Mouse (Mus musculus) intestine, embryonic 14.5 days (tissue): Measurements from ENCODE around the gene Aars2. TPM values are rescaled to one million over a fixed set of nuclear protein-coding genes. Genes with fewer than 3 reads are reported as not detected.

Experiments
- ATAC-seq: fragments of 200-750 bp; cut with Nextera tagmentation; replicated peaks from 2 replicates; pipeline ENCODE4 v1.8.0; 2017; ENCODE audit warnings: low read depth, moderate number of reproducible peaks, moderate TSS enrichment, moderate library complexity; ENCODE audit not compliant: low FRiP score, low TSS enrichment
- DNase-seq: peaks from one replicate; pipeline ENCODE4 v3.0.0-alpha.2; 2018; ENCODE audit warnings: low spot score
- H3K27ac ChIP-seq: fragments of 300-500 bp; sonication (generic); 2 replicates; pipeline ENCODE4 v1.5.1; 2014; ENCODE audit warnings: low read depth, mild to moderate bottlenecking, control low read depth
- H3K27me3 ChIP-seq: fragments of 300-500 bp; sonication (generic); replicated peaks from 2 replicates; pipeline ENCODE4 v1.6.1; 2014; ENCODE audit warnings: low read length, control low read depth; ENCODE audit not compliant: control insufficient read depth, insufficient read depth
- H3K36me3 ChIP-seq: fragments of 300-500 bp; sonication (generic); 2 replicates; pipeline ENCODE4 v1.6.1; 2014; ENCODE audit warnings: low read length, control low read depth; ENCODE audit not compliant: control insufficient read depth, insufficient read depth
- H3K4me1 ChIP-seq: fragments of 300-500 bp; sonication (generic); replicated peaks from 2 replicates; pipeline ENCODE4 v1.6.1; 2014; ENCODE audit warnings: low read length, control low read depth, mixed read lengths; ENCODE audit not compliant: control insufficient read depth, insufficient read depth
- H3K4me2 ChIP-seq: fragments of 300-500 bp; sonication (generic); 2 replicates; pipeline ENCODE4 v1.6.1; 2014; ENCODE audit warnings: low read length
- H3K4me3 ChIP-seq: fragments of 300-500 bp; sonication (generic); 2 replicates; pipeline ENCODE4 v1.5.1; 2014; ENCODE audit warnings: low read depth, low read length, control low read depth, mixed read lengths
- H3K9ac ChIP-seq: fragments of 300-500 bp; sonication (generic); 2 replicates; pipeline ENCODE4 v1.6.1; 2014; ENCODE audit warnings: mild to moderate bottlenecking, low read length
- H3K9me3 ChIP-seq: fragments of 300-500 bp; sonication (generic); 2 replicates; pipeline ENCODE4 v1.6.1; 2016; ENCODE audit warnings: low read length, control low read depth; ENCODE audit not compliant: control insufficient read depth
- WGBS: fragments of 180-500 bp; shearing (Covaris S2); extraction: QIAGEN DNeasy Blood & Tissue Kit; methylation state at CpG from one replicate; pipeline ENCODE4 v1.1.7; 2014; 5-methylcytosine and 5-hydroxymethylcytosine counted together
- polyA plus RNA-seq: library from polyadenylated mRNA; unstranded; fragments of >200 nt; fragmentation: Nextera tagmentation; extraction: Ambion mirVana; gene quantifications from 2 replicates; pipeline ENCODE4 v1.2.1, GENCODE M21; 2014

The Aars2 gene
- polyA plus RNA-seq, 1 experiment from 2014 or later: 17.3 TPM

DNA sequence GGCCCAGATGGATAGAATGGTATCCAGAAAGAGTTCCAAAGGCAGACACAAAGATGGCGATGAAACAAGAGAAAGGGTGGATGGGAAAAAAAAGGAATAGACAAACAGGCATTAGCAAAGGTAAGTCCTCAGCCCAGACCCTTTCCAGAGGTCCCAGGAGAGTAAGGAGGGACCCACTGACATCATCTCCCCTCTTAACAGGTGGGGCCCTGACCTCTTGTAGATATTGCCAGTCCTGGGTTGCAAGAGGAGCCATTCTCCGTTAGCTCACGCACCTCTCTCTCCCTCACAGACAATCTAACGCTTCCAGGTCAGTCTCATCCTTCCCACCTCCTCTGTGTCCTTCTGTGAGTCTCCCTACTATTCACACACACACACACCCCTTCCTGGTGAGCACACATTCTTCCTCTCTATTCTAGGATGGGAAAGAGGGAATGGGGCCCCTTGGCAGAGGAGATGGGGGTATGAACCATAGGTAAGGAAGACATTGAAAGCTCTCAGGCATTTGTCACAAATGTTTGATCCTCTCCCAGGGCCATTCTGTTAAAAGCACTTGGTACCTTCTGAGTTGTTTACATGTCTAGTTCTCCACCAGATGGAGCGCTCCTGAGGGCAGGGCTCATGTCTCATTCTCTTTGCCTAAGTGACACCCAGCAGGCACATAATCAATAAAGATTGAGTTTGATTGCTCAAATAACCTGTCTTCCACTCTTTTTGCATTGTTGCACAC lies 41.0 kb downstream of the Aars2 start:
- ATAC-seq (no peak), DNase-seq (no peak)
- no peaks in the 10 kb centered on the region for H3K36me3 ChIP-seq
- H3K9me3 ChIP-seq: no peaks in the 10 kb centered on the region
- no peak overlapping the region for H3K27ac ChIP-seq
- peaks cover 58% of the 10 kb centered on the region for H3K27me3 ChIP-seq
- H3K4me3 ChIP-seq: no peak overlapping the region
- H3K4me1 ChIP-seq: peaks cover 11% of the 10 kb centered on the region; the same call in 1 of the 2 replicates
- H3K4me2 ChIP-seq: no peak overlapping the region
- H3K9ac ChIP-seq: no peak overlapping the region
- 78% methylated on average over 5 of the region's 5 CpGs for WGBS

DNA sequence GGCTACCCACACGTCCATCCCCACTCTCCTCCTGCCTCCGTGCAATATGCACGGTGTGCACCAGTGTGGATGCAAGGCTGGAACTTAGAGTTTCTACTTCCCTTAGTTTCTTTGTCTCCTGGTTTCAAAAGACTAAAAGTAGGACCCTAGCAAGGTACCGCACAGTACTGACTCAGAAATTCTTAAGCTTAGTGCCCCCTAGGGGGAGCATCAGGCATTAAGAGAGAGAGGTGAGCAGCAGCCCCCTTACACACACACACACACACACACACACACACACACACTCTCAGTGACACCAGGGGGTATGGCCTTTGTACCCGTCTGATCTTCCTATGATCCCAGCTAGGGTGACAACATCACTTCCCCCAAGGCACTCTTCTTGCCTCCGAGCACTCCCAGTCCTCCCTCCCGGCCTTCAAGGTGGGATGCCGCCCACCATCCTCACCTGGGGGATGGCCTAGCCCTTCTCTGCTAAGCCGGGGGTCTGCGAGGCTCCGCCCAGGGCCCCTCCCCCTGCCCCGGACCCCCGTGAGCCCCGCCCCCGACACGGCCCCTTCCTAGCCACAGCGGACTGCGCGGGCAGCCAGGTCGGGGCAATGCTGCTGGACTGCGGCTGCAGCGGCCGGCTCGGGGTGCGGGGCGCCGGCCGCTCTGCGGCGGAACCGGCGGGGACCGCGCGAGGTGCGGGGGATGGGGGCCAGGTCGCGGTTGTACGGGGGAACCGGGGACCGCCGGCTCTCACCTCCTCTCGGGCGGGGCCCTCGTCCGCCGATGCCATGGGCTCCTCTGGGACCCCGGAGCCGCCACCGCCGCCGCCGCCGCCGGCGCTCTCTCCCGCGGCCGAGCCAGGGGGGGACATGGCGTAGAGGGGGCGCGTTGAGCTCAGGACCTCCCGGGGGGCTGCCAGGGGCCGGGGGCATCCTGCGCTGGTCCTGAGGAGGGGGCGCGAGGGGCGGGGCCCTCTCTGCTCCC lies 42.2 kb downstream of the Aars2 start:
- peak; percentile 32 for ATAC-seq
- Histone ChIP-seq H3K27me3 (peaks cover 49% of the 10 kb centered on the region), H3K9ac (peak overlapping the region; percentile 69), H3K36me3 (no peaks in the 10 kb centered on the region), H3K9me3 (no peaks in the 10 kb centered on the region), H3K4me3 (peak overlapping the region; percentile 61), H3K27ac (no peak overlapping the region; the same call in 1 of the 2 replicates), H3K4me1 (peaks cover 11% of the 10 kb centered on the region; the same call in 1 of the 2 replicates), H3K4me2 (peak overlapping the region; percentile 91)
- 5% methylated on average over 43 of the region's 68 CpGs for WGBS
- DNase-seq: peak; percentile 71

DNA sequence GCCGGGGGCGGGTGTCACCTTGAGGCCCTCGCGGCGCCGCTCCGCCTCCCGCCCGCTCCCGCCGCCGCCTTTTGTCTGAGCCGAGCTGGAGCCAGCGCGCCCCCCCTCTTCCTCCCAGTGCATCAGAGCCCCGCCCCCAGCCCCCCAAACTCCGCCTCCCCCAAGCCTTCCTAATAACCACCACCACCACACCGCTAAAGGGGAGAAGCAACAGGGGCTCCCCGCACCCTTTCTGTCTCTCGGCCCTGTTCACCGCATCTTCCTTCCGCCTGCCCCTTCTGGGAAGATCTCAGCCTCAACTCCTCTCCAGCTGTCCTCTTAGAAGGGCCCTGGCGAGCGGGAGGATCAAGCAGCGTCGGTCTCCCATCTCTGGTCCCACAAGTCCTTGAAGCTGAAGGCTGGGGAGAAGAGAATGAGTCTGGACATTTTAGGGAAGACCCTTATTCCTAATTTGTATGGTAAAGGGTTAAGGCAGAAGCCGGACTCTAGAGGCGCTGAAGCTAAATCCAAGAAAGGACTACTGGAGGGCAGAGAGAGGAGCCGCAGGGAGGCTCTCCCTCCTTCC lies 43.1 kb downstream of the Aars2 start, which contains the start of gene Tmem151b:
TSS of gene Tmem151b (minus strand) at position 61 of the 565 bp plus-strand sequence.
- peak; percentile 37; the same call in 1 of the 2 replicates for ATAC-seq
- Histone ChIP-seq H3K27me3 (peaks cover 40% of the 10 kb centered on the region), H3K9ac (peak within 1 kb of the TSS; percentile 69), H3K4me2 (peak within 1 kb of the TSS; percentile 91), H3K4me1 (peaks cover 11% of the 10 kb centered on the region; the same call in 1 of the 2 replicates), H3K4me3 (peak within 1 kb of the TSS; percentile 61), H3K36me3 (no peaks in the 10 kb centered on the region), H3K9me3 (no peaks in the 10 kb centered on the region), H3K27ac (no peak within 1 kb of the TSS; the same call in 1 of the 2 replicates)
- DNase-seq: peak; percentile 79
- WGBS: 2% methylated on average over 11 of the region's 29 CpGs

DNA sequence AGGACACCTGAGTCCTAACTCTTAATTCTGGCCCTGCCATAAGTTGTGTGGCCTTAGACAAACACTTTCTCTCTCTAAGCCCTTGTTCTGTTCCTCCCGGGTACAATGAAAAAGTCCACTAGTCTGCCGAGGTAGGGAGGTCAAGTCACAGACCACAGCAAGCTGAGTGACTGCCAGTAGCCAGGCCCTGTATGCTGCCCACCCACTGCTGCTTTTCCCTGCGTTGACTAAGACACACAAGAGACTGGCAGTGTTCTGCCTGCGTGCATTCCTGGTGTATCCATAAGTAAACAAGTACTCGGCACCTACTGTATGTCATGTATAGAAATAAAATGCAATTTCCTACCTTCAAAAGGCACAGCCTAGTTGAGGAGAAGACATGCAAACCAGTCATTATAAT lies 43.6 kb downstream of the Aars2 start:
- peaks cover 35% of the 10 kb centered on the region for H3K27me3 ChIP-seq
- no peaks in the 10 kb centered on the region for H3K9me3 ChIP-seq
- 21% methylated on average over 5 of the region's 5 CpGs for WGBS
- peaks cover 11% of the 10 kb centered on the region; the same call in 1 of the 2 replicates for H3K4me1 ChIP-seq
- no peak overlapping the region; the same call in 1 of the 2 replicates for H3K4me3 ChIP-seq
- no peaks in the 10 kb centered on the region for H3K36me3 ChIP-seq
- no peak overlapping the region for H3K9ac ChIP-seq
- H3K4me2 ChIP-seq: peak overlapping the region; percentile 91
- ATAC-seq: no peak
- no peak for DNase-seq
- no peak overlapping the region for H3K27ac ChIP-seq

DNA sequence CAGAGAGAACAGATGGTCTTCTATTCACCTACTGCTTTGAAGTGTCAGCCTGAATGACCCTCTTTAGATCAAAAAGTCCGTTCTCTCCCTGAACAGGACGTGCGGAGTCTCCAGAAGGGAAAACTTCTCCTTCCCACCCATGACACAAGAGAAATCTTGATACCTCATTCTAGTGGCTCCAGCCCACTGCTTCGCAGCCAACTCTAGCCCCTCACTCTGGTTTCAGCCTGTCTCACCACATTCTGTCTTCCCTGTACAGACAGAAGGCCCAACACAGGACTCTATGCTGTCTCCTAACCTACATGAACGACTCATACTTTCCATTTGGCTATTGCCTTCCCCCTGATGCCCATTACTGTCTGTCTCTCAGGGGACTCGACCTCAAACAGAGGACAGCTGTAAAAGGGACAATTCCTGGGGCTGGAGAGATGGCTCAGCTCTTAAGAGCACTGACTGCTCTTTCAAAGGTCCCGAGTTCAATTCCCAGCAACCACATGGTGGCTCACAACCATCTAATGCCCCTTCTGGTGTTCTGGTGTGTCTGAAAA lies 44.7 kb downstream of the Aars2 start:
- Histone ChIP-seq H3K9ac (no peak overlapping the region), H3K27me3 (peaks cover 27% of the 10 kb centered on the region), H3K36me3 (no peaks in the 10 kb centered on the region), H3K27ac (no peak overlapping the region), H3K9me3 (no peaks in the 10 kb centered on the region), H3K4me1 (peaks cover 13% of the 10 kb centered on the region; the same call in 1 of the 2 replicates), H3K4me2 (no peak overlapping the region), H3K4me3 (no peak overlapping the region)
- ATAC-seq: no peak
- DNase-seq: no peak
- 52% methylated on average over 7 of the region's 7 CpGs for WGBS

DNA sequence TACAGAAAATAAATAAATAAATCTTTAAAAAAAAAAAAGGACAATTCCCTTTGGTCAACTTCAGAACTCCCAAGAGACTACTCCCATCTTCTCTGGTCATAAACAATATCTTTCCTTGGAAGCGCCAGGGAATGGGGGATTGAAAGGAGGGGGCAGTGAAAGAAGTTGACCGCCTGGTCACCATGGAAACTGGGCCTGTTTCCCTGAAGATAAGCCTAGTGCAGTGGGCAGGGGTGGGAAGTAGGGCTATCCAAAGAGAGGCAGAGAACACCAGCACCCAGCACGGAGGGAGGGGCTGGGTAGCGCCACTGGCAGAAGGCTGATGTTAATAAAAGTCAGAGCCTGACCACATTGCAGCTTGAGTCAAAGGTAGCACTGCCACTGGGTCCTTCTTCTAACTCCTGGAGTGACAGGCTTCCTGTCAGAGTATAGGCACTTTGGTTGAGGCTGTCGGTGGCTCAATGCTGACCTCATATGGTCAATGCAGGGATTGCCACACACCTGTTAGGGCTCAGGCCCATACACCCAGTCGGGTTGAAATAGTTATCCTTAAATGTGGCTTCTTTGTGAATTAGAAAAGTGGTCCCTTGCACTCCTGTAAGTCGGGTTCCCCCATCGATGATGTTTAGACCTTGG lies 45.3 kb downstream of the Aars2 start:
- H3K27me3 ChIP-seq: peaks cover 23% of the 10 kb centered on the region
- ATAC-seq: no peak
- peaks cover 13% of the 10 kb centered on the region; the same call in 1 of the 2 replicates for H3K4me1 ChIP-seq
- no peak overlapping the region for H3K4me3 ChIP-seq
- no peaks in the 10 kb centered on the region for H3K36me3 ChIP-seq
- H3K4me2 ChIP-seq: no peak overlapping the region
- no peaks in the 10 kb centered on the region for H3K9me3 ChIP-seq
- no peak overlapping the region for H3K9ac ChIP-seq
- H3K27ac ChIP-seq: no peak overlapping the region
- 6% methylated on average over 8 of the region's 8 CpGs for WGBS
- peak; percentile 91 for DNase-seq

DNA sequence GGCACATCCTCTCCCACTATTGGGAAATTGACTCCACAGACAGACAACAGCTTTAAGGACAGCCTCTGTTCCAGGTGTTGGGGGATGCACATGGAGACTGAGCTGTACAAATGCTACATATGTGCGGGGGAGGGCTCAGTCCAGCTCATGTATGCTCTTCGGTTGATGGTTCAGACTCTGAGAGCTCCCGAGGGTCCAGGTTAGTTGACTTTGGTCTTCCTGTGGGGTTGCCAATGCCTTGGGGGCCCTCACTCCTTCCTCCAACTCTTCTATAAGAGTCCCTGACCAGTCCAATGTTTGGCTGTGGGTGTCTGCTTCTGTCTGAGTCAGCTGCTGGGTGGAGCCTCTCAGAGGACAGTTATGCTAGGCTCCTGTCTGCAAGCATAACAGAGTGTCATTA lies 46.4 kb downstream of the Aars2 start:
- no peak overlapping the region for H3K4me3 ChIP-seq
- H3K4me1 ChIP-seq: peaks cover 13% of the 10 kb centered on the region; the same call in 1 of the 2 replicates
- no peaks in the 10 kb centered on the region for H3K9me3 ChIP-seq
- 73% methylated on average over 3 of the region's 3 CpGs for WGBS
- H3K4me2 ChIP-seq: no peak overlapping the region
- no peak overlapping the region for H3K9ac ChIP-seq
- no peak overlapping the region for H3K27ac ChIP-seq
- no peaks in the 10 kb centered on the region for H3K36me3 ChIP-seq
- H3K27me3 ChIP-seq: peaks cover 17% of the 10 kb centered on the region; the same call in 1 of the 2 replicates
- ATAC-seq (no peak), DNase-seq (no peak)
